Mouse (Mus musculus): Measurements from ENCODE around the gene Pip4k2a. TPM values are rescaled to one million over a fixed set of nuclear protein-coding genes. Genes with fewer than 3 reads are reported as not detected.

The Pip4k2a gene
- polyA plus RNA-seq, 2 experiments: 15.2 to 16.6 TPM

DNA sequence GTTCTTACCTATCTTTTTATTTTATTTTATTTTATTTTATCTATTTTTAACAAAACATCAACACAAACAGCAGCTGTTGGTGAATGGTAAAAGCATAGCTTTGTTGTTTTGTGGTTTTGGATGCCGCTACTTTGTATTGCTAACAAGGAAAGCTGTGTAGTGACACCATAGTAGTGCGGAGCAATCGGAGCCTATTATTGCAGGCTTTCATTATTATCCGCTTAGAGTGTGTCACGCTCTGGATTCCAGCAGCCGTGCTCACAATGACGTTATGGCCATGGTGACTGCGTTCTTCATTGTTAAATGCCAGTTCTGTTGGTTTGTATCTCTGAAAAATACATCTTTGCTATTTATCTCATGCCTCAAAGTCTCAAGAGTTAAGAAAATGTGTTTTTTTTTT, 200.2 kb downstream of the Pip4k2a start:
- peaks cover 50% of the 10 kb centered on the region for H3K27me3 ChIP-seq (ENCODE audit: control insufficient read depth, insufficient read depth, low read length)
- H3K4me3 ChIP-seq (ENCODE audit: insufficient read depth in 1 of 2, low read depth in 2 of 2, low read length in 2 of 2): no peak overlapping the region
- ATAC-seq (ENCODE audit: insufficient read depth) (no peak), DNase-seq (ENCODE audit: low read depth in 3 of 3, low spot score in 3 of 3) (no peak)
- no peak for TF ChIP-seq CTCF (IDR thresholded peaks at IDR 0.05; ENCODE audit: low read depth)
- TF ChIP-seq EP300 (IDR thresholded peaks at IDR 0.05; ENCODE audit: low read depth): no peak
- no peaks in the 10 kb centered on the region for H3K4me1 ChIP-seq (replicated peaks; ENCODE audit: control insufficient read depth in 2 of 2, insufficient read depth in 2 of 2, low read length in 1 of 2)
- H3K9ac ChIP-seq (replicated peaks): no peak overlapping the region
- WGBS (ENCODE audit: insufficient replicate concordance): 67% methylated on average over 8 of the region's 8 CpGs
- H3K36me3 ChIP-seq (replicated peaks; ENCODE audit: control insufficient read depth, insufficient read depth, low read depth): no peaks in the 10 kb centered on the region
- no peak overlapping the region for H3K27ac ChIP-seq
- H3K9me3 ChIP-seq (ENCODE audit: control insufficient read depth, low read length): no peaks in the 10 kb centered on the region
- no peak overlapping the region for H3K4me2 ChIP-seq (ENCODE audit: low read depth)

DNA sequence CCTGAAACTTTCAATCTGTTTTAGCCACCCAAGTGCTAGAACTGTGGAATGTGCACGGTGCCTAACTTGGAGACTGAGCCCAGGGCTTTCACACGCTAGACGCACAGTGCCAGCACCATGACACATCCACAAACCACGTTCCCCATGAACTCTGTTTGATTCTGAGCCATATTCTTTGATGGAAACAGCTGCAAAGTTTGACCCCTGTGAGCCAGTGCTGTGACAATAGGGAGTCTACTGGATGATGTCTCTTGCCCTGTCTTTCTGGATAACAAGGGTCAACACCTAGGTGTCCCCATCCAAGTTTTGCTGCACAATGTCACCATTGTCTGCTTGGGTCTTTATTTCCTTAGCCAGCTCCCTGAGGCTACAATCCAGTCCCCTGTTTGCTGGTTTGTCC, 203.7 kb downstream of the Pip4k2a start:
- H3K27ac ChIP-seq: no peak overlapping the region
- WGBS (ENCODE audit: insufficient replicate concordance): 65% methylated on average over 4 of the region's 4 CpGs
- DNase-seq (ENCODE audit: low read depth in 3 of 3, low spot score in 3 of 3) (no peak), ATAC-seq (ENCODE audit: insufficient read depth) (no peak)
- H3K4me2 ChIP-seq (ENCODE audit: low read depth): no peak overlapping the region
- H3K4me3 ChIP-seq (ENCODE audit: insufficient read depth in 1 of 2, low read depth in 2 of 2, low read length in 2 of 2): no peak overlapping the region
- no peak overlapping the region for H3K9ac ChIP-seq (replicated peaks)
- H3K36me3 ChIP-seq (replicated peaks; ENCODE audit: control insufficient read depth, insufficient read depth, low read depth): no peaks in the 10 kb centered on the region
- no peaks in the 10 kb centered on the region for H3K4me1 ChIP-seq (replicated peaks; ENCODE audit: control insufficient read depth in 2 of 2, insufficient read depth in 2 of 2, low read length in 1 of 2)
- TF ChIP-seq EP300 (IDR thresholded peaks at IDR 0.05; ENCODE audit: low read depth) (no peak), CTCF (IDR thresholded peaks at IDR 0.05; ENCODE audit: low read depth) (no peak)
- H3K9me3 ChIP-seq (ENCODE audit: control insufficient read depth, low read length): no peaks in the 10 kb centered on the region
- H3K27me3 ChIP-seq (ENCODE audit: control insufficient read depth, insufficient read depth, low read length): peaks cover 16% of the 10 kb centered on the region

Other genes with a start within 250 kb of the Pip4k2a start
- 0.22 and 0.28 TPM in 2 replicates for gene 4930426L09Rik, start 217 bp upstream of the Pip4k2a start, polyA plus RNA-seq (2012; rRNA removed)
- gene 4930426L09Rik, start 217 bp upstream of the Pip4k2a start, polyA plus RNA-seq (2014; fragmentation: Nextera tagmentation; extraction: Ambion mirVana): 0.22 and 0.28 TPM in 2 replicates
- gene Armc3, start 201.2 kb upstream of the Pip4k2a start, polyA plus RNA-seq (2012; rRNA removed): 0.02 and 0.04 TPM in 2 replicates
- 0.06 TPM in 1 of 2 replicates, not detected in the other for gene Armc3, start 201.2 kb upstream of the Pip4k2a start, polyA plus RNA-seq (2014; fragmentation: Nextera tagmentation; extraction: Ambion mirVana)

All from liver, embryonic 14.5 days (tissue).